Mouse (Mus musculus): ENCODE measurements around the gene Sytl3.
"Not testable (repeated sequence)": the region's sequence is repeated elsewhere in the genome, so short reads cannot be mapped to it uniquely, and the experiment has no call there.

Sytl3 gene

DNA sequence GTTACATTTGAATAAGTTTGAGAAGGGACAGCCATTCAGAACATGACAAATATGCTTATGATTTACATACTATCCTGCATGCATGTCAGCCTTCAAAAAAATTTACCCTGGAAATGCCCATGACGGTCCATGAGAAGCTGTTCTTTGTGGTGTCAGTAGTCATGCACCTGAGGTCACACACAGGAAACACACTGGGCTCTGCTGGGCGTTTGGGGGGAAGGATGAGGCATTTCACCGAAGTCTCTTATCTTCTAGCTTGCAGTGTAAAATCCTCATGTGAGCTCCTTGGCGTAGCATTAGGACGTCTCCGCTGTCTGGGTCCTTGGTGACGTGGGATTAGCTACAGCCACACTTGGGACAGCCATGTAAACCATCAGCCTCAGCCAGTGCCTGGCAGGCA lies at the start of gene Sytl3:
Gene Sytl3, plus strand, starts transcription at position 293 of the 400 bp plus-strand sequence.
- not testable (repeated sequence) for DNase-seq (ENCODE audit: extremely low spot score)

DNA sequence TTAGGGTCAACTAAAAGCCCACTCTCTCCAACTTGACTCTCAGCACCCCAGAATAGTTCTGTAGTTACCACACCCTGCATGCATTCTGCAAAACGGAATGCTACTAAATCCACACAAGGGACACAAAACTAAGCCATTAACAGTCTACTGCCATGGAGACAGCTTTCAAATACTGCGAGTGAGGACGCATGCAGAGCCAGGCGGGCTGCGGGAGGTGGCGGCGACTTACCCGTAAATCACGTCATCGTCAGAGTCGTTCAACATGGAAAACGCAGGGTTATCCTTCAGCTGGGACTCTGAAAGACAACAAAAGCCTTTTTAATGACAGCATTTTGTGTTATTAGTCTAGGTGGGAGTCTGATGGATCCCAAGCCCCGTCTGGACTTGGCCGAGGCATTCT lies 45.4 kb upstream of the Sytl3 start:
- DNase-seq (ENCODE audit: extremely low spot score) = not testable (repeated sequence)

DNA sequence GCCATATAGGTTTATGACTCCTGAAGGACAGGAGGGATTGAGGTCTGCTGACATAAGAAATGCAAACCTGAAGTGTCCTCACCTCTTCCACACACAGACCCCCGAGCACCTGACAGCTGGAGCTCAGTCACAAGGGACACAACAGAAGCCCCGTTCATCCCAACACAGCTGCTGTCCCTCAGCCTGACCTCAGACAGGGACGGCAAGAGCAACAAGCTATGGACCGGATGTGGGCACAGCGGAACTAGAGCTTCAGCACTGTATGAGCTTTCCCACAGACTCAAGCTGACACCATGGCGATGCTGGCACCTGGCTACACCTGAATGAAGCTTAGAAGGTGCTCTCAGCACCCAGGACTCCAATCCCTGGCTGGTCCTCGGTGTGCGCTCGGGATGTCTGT lies 44.6 kb upstream of the Sytl3 start:
- not testable (repeated sequence) for DNase-seq (ENCODE audit: extremely low spot score)

DNA sequence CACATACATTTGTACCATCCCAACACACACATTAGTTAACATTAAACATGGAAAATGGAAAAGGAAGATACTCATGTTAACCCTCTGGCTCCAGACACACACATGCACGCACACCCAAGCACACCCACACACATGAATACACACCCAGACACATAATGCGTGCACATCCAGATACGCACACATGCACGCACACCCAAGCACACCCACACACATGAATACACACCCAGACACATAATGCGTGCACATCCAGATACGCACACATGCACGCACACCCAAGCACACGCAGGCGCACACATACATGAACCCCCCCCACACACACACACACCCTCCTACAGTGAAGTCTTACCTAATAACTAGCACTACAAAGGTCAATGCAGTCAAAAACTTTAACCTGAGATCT lies 42.2 kb upstream of the Sytl3 start:
- not testable (repeated sequence) for DNase-seq (ENCODE audit: extremely low spot score)

DNA sequence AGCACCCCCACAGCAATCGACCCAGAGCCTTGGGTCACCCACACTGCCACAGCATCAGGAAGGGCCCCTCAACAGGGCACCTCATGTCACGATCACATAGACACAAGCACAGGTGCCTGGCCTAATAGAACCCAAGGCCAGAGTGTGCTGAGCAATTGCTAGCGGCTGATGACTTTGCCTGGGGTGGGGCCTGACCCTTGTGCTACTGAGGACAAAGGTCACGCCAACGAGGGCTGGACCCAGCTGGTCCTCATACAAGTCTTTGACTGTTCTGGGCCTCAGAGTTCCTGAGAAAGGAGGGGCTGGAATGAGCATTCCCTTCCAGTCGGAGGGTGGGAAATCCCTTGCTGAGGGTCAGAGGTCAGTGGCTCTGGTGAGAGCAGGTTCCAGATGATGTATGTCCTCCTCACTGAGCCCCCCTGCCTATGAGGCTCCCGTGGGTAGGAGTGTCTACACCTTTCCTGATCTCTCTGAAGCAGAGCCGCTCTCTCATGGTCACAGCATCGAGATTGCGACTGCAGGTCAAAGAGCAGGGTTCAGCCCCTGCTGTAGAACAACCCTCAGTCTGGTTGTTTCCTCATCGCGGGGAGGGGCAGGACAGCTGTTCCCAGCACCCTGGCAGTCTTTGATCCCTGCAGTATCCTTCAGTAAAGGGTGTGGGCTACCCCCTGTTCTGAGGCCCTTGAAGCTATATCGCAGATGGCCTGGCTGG lies 41.0 kb upstream of the Sytl3 start:
- DNase-seq (ENCODE audit: extremely low spot score) = not testable (repeated sequence)

DNA sequence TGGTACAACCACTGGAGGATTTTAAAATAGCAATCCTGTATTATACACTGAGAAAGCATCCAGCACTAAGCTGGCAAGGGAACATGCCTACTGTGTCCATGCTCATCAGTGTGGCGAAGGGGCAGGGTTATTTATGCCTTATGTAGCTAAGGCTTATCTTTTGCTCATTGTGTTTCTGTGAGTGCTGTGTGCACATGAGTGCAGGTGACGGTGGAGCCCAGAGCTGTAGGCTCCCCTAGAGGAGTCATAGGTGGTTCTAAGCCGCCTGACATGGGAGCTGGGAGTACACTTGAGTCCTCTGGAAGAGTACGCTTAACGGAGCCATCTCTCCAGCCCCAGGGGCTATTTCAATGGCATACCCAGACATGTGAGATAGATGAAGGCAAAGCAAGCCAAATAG lies 39.6 kb upstream of the Sytl3 start:
- DNase-seq (ENCODE audit: extremely low spot score) = not testable (repeated sequence)

DNA sequence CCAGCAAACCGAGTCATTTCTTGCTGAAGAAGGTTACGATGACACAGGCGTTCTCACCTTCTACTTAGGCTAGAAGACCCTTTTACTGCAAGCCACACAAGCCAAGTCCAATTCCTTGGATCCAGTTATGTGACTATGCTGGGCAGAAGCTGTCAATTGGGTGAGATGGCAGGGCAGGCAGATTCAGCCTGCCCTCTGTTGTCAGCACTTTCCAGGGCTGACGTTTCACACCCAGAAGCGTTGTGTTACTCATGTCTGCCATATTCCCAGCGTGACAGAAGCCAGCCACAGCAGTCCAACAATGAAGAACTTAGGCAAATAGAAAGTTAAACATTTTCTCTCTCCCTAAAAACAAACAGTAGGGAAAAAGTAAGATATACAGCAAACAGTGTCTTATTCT lies 38.9 kb upstream of the Sytl3 start:
- not testable (repeated sequence) for DNase-seq (ENCODE audit: extremely low spot score)

DNA sequence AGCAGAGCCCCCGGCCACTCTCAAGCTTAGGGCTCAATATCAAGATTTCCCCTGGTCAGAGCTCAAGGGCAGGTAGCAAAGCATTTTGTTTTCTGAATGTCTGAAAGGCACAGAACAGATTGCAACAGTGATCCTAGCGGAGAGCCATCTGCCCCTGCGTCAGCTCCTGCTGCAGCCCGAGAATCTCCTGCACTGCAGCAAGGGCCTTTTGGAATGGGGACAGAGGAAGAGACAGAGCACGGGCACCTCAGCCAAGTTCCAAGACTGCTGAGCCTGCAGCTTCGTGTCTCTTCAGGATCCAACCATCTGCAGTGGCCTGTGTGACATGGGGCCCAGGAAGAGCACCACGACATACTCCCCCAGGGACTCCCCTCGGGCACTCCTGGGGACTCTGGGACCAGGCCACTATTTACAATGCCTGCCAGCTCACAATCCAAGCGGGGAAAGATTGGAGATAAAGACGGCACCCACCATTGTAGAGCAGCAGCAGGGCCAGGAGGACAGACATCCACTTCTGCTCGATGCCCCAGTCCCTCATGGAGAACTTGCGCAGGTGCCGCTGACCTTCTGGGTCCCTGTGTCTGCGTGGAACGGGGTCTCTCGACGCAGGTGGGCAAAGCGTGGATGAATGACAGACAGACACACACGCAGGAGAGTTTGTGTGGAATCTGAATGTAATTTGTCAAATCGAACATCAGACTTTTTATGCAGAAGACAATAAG lies 38.0 kb upstream of the Sytl3 start:
- DNase-seq (ENCODE audit: extremely low spot score) = not testable (repeated sequence)

DNA sequence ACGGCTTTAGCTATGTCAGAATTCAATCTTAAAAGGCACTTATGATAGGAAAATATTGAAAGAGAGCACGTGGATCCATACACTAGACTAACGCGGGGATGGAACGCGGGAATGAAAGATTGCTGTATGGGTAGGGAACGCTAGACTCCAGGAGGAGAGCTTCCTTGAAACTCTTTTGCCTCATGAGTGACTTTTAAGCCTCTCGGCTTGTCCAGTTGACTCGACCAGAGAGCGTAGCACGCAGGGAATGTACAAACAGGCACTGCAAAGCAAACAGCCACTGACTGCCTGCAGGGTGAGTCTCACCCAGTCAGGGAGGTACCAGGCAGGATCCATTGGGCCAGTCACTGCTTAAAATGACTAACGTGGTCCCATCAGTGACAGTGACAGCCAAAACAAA lies 36.9 kb upstream of the Sytl3 start:
- not testable (repeated sequence) for DNase-seq (ENCODE audit: extremely low spot score)

DNA sequence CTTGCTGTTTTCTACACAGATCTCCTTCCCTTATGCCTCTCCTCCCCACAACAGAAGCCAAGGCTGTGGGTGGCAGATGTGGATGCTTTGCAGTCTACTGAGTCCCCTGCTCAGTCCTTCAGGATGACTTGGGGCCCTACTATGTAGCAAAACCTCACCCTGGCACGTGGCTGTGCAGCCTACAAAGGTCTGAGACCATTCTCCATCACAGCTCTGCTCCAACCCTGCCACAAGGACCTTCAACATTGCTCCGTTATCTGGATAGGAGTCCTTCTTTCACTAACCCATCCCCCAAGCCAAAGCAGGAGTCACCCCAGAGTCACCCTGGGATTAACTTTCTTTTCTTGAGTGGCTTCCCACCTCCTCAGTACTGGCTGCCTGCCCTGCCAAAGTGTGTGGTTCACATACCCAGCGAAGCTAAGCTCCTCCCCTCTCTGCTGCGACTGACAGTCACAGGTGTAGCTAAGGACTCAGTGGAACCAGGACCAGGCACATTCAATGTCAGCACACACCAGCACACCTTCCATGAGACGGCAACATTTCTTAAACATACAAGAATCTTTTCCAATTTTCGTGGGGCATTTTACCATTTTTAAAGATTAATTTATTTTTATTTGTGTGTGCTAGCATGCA lies 33.9 kb upstream of the Sytl3 start:
- not testable (repeated sequence) for DNase-seq (ENCODE audit: extremely low spot score)

DNA sequence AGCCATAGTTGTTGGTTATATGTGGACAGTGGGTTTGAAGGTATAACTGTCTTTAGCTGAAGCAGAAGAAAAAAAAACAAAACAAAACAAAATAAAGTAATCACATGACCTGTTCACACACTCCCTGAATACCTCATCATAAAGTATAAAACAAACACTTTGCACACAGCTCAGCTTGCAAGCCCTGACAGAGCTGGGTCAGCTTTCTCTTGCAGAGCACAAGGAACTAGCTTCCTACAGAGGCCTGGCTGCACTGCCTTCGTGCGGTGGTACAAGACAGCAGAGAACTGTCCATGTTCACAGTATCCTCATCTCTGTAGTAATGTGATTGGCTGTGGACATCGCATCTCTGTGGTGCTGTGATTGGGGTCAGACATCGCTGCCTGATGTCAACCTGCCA lies 28.5 kb upstream of the Sytl3 start:
- DNase-seq (ENCODE audit: extremely low spot score) = not testable (repeated sequence)

DNA sequence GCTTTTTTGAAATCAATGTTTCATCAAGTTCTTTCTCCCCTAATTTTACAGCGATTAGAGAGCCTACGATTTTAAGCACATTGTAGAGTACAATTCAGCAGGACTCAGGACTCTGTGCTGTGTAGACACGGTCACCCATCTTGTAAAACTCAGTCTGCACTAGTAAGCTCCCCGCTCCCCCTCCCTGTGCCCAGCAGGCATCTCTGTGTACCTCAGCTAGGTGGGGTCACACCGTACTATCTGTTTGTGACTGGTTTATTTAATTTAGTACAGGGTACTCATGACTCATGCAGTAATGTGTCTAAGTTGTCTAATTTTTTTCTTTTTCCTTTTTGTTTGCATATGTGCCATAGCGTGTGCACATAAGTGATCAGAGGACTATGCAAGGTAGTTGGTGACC lies 26.0 kb upstream of the Sytl3 start:
- DNase-seq (ENCODE audit: extremely low spot score) = not testable (repeated sequence)

DNA sequence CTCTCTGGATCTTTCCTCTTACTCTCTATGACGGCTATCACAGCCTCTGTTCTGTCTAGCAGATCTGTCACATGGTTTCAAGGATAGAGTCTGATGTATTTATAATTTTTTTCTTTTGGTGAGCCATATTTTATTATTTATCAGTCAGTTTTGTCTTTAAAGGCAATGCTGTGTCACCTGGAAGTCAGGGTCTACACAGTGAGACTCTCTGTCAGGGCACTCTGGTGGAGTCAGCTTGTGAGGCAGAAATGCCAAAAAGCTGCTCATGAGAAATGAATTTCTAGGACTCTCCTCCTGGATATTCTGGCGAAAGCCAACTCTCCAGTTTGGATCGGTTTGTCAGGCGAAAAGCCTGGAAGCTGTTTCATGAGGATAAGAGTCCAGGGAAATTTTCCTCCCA lies 23.1 kb upstream of the Sytl3 start:
- not testable (repeated sequence) for DNase-seq (ENCODE audit: extremely low spot score)

DNA sequence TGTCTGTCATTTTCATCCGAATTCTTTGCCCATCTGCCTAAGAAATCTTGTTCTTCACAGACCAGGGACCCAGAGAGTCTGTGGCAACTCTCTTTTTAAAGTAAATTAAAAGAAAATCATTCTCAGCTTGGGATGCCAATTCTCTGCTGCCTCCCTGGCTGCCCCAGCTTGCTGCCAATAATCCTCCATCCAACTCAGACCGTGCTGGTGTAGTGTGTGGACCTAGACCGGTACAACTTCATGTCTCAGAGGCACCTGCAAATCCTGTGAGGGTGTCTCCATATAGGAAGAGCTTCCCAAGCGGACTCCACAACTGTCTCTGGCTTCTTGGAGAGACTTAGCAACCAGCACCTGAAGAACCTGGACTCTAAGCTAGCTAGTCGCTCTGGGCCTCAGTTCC lies 22.0 kb upstream of the Sytl3 start:
- DNase-seq (ENCODE audit: extremely low spot score) = no peak

DNA sequence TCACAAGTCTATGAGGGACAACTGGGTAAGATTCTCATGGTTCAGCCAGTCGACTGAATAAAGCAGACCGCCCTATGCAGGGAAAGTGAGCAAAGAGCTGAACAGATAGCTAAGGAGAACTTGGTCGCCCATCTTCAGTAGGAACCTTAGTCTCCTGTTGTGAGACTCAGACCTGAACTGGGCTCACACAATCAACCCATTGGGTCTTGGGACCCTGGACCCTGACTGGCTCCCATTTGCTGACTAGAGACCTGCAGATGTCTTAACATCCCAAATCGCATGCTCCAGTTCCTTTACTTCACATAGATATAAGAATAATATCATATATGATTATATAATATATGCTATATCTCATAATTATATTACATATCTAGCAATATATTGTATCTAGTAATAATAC lies 21.5 kb upstream of the Sytl3 start:
- not testable (repeated sequence) for DNase-seq (ENCODE audit: extremely low spot score)

DNA sequence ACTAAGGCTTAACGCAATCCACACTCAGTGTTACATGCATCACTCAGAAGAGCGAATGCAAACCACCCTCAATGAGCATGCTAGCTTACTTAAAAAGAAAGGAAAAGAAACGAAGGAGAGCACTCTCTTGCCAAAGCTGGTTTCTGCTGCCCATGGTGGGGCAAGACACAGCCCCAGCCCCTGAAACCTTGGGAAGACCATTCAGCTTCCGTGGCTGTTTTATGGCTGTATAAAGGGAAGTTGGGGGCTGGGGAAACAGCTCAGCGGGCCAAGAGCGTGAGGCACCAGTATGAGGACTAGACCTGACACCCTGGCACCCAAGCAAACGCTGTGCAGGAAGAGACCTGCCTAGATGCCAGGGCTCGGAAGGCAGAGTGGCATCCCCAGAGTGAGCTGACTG lies 20.4 kb upstream of the Sytl3 start:
- not testable (repeated sequence) for DNase-seq (ENCODE audit: extremely low spot score)

DNA sequence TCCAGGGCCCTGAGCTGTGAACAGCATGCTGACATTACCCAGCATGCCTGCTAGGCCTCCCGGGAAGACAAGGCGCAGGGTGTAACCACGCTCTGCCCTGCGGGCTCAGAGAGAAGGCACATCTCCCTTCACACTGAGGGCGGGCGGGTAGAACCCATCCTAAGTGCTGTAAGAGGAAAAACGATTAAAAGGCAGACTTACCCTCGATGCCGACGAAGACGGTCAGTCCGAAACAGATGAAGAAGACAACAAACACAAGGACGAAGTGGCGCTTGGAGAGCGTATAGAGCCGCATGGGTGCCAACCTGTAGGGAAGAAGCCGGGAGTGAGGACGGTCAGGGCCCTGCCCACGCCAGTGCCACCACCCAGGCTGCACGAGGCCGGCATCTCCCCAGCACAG lies 19.4 kb upstream of the Sytl3 start:
- not testable (repeated sequence) for DNase-seq (ENCODE audit: extremely low spot score)

DNA sequence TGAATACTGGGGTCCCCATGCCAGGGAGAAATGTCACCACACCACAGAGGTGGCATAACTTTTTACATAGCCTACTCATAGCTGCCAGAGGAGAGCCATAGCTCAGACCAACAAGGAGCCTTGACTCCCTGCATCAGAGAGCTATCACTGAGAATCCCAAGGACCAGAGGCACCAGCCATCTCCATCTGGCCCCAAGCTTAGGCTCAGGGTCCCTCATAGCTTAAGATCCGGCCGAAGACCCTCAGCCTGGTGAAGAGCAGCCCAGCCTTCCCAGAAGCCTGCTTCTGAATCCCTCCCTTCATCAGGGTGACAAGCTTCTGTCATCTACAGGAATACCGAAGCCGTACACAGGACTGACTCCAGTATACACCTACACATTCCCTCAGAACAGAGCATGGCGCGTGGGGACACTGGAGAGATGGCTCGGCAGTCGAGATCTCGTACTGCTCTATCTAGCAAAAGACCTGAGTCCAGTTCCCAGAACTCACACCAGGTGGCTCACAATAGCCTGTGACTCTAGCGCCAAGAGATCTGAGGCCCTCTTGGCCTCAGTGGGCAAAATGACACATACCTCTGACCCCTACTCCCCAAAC lies 18.8 kb upstream of the Sytl3 start:
- not testable (repeated sequence) for DNase-seq (ENCODE audit: extremely low spot score)

DNA sequence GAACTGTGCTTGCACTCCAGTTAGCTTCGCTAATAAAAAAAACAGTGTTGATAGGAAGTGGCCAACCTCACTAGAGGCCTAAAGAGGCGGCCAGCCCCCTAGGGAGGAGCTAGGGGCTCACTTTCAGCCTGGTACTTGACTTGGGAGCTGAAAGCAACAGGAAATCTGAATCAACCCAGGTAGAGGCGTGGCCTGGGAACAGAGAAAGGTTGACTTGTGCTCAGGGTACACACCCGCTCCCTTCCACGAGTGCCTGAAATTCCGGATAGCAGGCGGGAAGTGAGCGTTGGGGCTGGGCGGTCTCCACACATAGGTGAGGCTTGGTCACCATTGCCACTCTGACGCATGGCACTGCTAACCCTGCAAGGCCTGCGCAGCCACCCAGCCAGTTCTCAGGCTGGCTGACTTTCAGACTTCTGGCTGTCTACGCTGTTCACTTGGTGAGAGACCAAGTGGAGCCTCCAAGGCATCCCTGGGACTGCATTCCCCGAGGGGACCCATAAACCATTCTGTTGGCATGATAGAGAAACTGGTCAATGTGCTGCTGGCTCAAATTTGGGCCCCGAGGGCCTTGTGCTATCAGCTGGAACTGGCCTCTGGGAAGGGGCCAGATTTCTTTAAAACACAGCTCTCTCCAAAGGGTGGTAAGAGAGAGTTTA lies 18.0 kb upstream of the Sytl3 start:
- not testable (repeated sequence) for DNase-seq (ENCODE audit: extremely low spot score)

DNA sequence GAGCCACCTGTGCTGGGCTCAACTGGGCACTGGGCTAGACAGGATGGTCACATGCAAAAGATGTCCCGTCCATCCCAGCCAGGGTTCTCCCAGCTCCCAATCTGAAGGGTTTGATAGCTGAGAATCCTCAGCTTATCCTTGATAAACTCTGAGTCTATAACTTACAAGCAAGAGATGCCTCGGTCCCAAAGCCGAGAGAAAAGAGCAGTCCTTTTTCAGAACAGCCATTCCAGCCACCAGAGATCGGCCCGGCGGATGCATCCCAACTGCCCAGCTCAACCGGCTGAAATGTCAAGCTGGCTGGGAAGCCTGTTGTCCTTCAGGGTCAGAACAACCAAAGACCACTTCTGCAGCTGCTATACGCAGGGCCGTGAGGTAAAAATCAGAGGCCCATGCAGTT lies 14.7 kb upstream of the Sytl3 start:
- not testable (repeated sequence) for DNase-seq (ENCODE audit: extremely low spot score)

DNA sequence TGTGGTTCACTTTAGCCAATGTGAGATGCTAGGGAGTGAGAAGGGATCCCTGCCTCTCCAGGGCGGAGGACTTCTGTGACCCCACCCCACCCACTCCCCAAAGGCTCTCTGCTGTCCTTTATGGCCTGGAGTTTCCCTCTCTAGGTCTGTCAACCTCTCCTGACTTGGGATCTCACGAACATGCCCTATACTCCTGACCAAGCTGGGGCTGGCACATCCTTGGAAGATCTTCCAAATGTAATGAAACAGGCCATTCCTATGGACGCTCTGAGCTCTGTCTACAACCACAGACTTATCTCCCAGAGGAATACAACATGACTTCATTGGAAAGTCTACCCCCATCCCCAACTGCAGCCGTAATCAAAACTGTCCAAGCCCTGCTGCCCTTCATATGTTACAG lies 14.2 kb upstream of the Sytl3 start:
- not testable (repeated sequence) for DNase-seq (ENCODE audit: extremely low spot score)

DNA sequence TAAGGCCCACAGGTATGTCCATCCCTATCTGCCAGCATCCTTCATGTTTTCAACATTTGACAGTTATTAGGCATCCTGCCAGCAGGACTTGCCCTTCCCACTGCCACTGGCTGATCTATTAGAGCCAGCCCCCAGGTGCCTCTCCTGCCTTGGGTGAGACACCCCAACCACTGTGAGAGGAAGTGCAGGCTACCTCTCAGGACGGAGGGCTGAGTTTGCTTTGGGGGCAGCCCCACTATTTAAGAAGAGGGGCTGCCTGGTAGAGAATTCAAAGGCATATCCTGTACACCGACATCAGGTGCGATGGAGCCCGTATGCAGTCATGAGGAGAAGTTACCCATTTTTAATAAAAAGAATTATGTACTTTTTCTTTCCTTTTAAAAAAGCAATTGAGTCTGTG lies 13.2 kb upstream of the Sytl3 start:
- not testable (repeated sequence) for DNase-seq (ENCODE audit: extremely low spot score)

Data from embryo, embryonic 9.5 days (tissue).